Mouse (Mus musculus) skeletal muscle tissue, adult 2 months (tissue): ENCODE measurements around the gene Myo18a.

Source experiments
- DNase-seq: peaks from one replicate; pipeline ENCODE4 v3.0.0-alpha.2; 2012; ENCODE audit warnings: low read depth, low spot score

Myo18a gene

DNA sequence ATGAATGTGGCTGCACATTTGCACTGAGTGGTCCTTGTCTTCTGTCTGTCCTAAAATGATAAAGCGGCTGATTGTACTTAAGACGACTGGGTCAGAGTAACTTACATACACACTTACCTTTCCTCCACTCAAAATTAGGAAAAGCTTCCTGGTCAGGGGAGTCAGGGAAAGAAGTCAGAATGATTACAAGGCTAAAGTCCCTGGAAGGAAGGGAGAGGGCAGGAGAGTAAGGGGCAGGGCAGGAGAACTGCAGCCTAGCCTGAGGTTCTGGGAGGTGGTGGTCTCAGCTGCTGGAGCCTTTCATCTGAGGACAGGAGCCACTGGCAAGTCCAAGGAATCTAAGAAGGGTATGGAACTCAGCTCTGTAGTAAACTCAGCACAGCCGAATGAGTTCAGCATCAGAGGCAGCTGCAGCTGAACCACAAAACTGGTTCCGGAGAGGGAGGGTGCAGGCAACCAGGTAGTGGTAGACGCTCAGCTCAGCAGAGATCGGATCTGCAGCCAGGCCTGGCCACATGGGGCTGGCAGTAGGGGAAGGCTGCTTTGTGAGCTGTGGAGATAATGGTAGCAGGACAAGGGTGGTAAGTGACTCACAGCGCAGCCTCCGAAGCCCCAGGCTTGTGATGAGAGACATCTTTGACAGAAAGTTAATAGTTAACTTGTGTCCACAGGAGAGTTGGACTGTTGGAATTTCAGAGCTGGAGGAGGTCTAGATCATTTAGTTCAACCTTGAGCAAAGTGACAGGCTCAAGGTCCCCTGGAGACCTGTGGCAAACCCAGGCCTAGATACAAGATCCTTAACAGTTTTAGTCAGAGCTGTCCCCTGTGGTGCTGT is 9.1 kb downstream of the Myo18a start:
- no peak for DNase-seq

DNA sequence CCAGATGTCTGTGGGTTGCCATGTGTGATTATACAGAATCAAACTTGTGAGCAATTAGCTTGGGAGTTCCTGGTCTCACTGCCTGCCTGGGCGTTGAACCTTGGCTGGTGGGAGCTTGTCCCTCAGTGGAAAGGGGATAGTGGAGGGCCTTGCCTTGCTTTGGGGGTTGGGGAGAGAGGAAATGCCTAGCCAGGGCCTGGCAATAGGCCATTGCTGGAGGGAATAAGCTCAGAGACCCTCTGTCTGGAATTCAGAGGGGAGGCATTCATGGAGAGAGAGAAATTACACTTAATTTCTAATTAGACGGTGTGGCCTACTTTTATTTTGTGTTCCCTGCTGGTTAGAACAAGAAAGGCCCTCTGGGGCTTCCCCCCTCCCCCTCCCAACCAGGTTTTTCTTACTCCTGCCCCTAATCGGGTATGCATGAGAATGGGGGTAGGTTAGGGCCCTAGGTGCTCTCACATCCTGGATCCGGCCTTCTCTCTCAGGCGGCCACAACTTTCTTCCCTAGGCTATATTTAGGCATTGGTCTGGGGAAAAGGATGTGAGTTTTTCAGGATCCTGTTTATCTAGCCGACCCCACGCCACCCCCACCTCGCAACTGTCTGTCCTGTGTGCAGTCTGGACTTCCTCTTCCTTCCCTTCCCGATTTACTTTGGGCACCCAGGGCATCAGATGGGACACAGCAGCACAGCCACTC is 12.8 kb downstream of the Myo18a start:
- DNase-seq: no peak

DNA sequence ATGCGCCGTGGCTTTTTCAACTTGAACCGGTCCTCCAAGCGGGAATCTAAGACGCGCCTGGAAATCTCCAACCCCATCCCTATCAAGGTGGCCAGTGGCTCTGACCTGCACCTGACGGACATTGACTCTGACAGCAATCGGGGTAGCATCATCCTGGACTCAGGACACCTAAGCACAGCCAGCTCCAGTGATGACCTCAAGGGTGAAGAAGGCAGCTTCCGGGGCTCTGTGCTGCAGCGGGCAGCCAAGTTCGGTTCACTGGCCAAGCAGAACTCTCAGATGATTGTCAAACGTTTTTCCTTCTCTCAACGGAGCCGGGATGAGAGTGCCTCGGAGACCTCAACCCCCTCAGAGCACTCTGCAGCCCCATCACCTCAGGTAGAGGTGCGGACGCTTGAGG is 14.4 kb downstream of the Myo18a start:
- DNase-seq: no peak

DNA sequence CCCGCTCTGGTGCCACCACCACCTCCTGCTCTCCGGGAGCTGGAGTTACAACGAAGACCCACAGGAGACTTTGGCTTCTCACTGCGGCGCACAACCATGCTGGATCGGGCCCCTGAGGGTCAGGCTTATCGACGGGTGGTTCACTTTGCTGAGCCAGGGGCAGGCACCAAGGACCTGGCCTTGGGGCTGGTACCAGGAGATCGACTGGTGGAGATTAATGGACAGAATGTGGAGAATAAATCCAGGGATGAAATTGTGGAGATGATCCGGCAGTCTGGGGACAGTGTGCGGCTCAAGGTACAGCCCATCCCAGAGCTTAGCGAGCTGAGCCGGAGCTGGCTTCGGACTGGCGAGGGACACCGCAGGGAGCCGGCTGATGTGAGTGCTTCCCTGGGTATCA is 14.9 kb downstream of the Myo18a start:
- no peak for DNase-seq

DNA sequence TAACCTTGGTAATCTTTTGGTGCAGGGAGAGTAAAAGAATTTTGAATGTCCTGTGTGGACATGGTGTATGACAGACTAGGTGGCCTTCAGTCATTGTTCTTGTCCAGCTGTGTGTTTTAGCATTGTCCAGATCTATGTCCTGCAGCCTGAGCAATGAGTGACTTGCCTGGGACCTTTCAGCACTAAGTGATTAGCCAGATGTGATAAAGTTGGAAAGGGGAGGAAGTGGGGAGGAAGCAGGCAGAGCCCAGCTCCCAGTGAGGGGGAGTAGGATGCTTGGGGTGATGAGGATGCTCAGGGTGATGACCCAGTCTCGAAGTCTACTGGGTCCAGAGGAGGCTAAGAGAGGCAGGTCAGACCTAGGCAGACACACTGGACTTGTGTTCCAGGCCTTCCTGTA is 16.2 kb downstream of the Myo18a start:
- DNase-seq: no peak

DNA sequence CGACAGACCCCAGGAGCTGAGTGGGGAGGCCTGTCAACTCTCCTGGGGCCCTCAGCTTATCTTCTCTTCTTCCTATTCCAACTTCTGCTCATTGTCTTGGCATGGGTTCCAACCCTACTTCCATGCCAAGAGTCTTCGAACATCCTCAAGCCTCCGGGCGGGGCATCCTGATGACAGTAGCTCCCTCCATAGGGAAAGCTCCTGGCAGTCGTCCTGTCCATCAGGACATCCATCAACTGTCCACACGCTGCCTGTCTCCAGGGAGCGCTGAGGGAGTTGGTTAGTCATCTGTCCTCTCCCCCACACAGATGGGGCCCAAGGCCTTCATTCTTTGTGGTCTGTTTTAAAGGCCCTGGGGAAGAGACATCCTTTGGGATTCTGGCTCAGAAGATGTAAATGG is 18.0 kb downstream of the Myo18a start:
- no peak for DNase-seq

DNA sequence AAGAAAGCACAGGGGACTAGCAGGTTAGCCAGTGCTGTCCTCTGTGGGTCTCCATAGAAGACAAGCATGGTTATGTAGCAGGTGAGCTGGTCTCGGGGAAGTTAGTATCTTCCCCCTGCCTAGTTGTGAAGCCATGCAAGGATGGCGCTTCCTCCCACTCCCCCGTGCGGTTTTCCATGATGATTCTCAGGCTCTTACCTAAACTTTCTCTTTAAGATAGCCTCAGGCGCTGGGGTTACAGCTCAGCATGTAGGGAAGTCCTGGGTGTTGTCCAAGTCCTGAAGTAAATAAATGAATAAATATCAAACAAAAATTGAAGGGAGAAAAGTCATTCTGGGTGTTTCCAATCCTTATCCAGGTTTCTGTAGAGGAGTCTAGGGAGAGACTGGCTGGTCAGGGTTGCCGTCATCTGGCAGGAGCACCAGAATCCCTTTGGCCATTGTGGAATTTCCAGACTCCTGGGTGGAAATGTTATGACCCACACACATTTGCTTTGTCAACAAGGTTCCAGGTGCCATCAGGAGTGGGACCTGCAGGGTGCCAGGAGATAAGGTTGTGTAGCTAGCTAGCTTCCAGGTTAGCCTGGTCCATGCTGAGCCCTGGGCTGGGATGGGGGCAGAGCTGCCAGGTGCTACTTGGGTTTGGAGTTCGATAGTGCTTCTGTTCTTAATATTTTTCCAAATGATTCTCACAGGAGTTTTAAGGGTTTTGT is 19.2 kb downstream of the Myo18a start:
- no peak for DNase-seq

DNA sequence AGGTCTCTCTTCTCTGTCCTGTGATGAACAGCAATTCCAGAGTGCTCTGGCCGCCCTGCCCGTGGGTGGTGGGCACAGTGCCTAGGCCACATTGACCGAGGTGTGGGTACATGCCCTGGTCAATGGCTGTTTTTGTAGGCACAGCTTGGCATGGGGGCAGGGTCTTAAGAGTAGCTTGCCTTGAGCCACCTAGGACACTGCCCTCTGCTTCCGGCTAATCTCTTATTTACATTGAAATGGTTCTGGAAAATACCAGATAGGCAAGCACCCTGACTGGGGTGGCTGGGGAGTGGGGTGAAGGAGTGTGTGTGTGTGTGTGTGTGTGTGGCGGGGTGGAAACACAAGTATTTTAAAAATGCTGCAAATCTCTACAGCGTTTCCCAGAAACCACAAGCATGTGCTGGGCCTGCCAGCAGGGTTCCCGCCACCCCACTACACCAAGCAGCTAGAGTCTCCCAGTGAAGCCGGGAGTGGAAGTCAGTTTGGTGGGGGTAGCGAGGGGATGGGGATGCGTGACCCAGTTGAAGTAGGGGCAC is 20.2 kb downstream of the Myo18a start:
- no peak for DNase-seq

DNA sequence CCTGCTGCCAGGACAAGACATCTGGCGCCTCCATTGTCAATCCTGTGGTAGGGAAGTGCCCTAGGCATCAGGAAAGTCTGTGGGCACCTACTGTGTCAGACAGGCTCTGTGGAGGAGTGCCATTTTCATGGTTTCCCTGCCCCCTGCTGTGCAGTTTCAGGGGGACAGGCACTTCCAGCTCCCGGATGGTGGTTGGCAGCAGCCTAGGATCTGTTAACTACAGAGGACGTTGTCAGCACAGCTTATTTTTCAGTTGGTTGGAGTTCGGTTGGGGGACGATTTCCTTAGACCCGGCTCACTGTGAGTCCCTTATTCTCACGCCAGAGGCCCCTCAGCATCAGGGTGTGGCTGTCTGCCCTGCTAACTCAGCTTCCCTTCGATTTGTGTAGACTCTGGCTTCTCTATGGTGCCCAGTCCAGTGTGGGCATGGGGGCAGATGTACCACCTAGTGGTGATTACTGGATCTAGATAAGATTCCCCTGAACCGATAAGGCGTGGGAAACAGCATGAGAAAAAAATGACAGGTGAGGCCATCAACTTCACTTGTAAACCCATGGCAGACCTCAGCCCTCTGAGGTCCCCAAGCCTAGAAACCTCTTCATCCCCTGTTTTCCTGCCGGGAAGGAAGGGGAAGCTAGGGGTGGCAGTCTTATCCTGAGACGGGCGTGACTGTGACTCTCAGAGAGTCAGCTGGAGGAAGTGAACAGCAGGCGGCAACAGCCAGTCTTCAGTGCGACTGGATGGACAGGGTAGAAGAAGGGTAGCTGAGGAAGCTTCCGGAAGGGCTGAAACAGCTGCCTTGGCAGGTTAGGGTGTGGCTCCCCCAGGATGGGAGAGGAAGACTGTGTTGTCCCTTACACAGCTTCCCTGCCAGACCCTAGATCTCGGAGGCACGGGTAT is 21.0 kb downstream of the Myo18a start:
- no peak for DNase-seq

DNA sequence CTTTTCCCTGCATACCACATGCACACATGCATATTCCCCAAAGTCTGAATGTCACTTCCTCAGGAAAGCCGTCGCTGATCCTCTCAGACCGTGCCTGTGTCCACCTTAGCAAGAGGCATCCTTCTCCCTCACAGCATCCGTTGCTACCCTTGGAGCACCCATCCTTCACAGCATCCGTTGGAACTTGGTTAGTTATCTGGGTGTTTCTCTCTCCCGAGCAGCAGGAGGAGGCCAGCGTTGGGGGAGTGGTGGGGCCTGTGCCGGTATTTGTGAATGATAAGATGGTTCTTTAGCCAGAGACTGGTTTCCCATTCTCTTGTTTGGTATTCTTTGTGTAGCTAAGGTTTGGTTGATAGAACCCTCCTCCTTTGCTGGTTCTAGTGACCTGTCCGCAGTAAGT is 21.8 kb downstream of the Myo18a start:
- DNase-seq: no peak

DNA sequence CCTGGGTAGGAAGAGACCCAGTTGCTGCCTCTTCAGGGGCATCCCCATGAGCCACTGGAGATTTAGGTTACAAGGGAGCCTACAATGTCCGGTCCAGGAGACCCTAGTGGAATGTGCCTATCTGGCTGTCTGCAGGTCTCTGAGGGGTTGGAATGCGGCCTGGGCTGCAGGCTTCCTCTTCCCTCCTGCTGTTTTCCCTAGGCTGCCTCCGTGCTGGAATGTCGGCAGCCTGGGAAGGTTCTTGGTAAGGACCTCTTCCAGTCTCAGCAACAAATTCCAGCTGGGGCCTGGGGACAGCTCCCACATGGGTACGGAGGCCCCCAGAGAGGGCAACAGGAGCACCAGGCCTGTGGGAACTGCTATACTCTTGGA is 22.3 kb downstream of the Myo18a start:
- DNase-seq: no peak

DNA sequence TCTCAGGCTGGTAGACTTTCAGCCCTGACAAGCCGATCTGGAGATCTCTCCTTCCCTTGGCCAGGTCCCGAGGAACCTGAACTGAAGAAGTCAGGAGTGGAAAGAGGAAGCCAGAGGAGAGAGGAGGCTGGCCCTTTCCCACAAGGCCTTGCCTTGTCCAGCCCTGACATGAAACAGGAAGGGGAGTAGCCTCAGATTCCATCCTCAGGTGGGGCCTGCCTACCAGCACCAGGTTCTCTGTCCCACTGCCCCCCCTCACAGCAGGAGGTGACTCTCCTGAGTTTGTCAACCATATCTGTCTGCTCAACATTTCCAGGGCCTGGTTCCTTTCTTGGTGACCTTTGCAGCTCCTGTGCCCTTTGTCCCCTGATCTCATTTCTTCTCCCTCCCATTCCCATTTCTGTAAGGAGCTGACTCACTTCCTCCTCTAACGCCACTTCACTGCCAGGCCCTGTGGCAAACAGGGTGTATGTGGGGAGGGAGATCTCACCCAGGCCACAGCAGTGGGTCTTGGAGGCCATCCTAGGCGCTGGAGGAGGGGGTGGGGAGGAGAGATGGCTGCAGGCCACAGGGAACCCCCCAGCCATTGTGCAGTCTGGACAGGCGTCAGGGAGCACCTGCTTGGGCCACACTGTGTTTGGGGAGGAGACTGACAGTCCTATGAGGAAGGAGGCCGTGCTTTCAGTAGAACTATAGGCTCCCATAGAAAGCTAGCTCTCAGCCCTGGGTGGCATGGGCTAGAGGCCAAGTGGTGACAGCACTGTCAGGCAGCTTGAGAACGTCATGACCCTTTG is 22.9 kb downstream of the Myo18a start:
- no peak for DNase-seq

DNA sequence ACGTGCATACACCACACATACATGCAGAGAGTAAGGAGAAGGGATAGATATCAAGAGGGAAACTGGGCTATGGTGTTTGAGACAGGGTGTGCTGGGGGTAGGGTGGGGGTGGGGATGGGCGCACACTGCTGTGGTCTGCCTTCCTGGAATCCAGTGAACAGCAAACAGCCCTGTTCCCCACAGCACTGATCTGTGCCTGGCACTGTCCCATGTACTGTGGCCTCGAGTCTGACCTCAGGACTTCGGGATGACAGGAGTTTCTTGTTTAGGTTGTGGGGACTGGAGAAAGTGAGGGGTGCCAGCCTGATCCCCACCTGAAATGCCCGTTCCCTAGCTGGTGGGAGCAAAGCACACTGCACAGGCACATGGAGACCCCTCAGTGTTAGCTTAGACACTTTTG is 24.7 kb downstream of the Myo18a start, which contains the start of gene Gm10277:
Gm10277 (minus strand) TSS at position 41 of the 400 bp plus-strand sequence.
- DNase-seq: no peak

DNA sequence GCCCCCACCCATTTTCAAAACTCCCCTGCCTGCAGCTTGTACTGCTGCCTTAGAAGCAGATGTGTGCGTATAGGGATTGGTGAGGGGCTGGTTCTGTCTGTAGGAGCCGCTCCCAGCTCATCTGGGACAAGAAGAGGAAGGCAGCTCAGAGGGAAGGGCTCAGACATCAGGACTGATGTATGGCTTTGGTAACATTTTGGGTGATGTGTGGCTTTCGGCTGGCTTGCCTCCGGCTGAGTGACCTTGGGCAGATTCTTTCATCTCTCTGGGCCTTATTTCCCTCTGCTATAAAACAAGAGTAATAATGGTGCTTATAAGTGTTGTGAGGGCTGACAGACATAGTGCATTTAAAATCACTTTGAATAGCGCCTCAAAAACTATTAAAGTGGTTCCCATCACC is 26.5 kb downstream of the Myo18a start:
- no peak for DNase-seq

DNA sequence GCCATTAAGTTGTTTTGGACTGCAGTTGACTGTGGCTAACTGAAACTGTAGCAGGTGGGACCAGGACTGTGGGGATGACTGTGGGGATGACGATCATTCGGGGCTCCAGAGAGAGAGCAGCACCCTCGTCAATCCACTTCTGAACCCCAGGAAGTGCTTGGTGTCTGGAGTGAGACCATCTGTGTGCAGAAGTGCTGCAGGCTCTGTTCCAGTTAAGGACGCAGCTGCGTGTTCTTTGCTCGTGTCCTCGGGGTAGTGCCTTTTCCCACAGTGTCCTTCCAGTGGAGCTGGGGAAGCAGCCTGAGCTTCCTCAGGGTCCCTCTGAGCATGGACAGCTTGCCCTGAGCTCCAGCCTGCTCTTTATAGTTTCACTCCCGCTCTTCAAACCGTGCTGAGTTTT is 27.2 kb downstream of the Myo18a start:
- DNase-seq: no peak

DNA sequence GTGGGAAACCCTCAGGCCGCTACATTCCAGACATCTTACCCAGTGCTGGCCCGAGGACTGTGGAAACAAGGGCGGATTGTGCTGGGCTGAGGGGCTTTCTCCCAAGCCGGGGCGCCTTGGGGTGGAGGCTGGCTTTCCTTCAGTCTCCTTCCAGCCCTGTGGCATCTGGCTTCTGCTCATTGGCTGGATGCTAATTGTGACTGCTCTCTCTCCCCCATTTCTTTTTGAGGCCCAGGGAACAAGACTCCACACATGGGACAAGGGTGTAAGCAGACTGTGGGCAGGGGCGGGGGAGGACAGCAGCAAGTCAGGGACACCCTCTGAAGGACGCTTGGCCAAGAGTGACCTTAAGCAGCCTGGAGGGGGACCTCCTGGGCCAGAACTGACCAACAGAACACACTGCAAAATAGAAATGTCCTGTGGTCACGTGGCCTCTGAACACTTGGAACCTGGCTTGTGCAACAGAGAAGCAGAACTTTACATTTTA is 28.2 kb downstream of the Myo18a start:
- DNase-seq: no peak

DNA sequence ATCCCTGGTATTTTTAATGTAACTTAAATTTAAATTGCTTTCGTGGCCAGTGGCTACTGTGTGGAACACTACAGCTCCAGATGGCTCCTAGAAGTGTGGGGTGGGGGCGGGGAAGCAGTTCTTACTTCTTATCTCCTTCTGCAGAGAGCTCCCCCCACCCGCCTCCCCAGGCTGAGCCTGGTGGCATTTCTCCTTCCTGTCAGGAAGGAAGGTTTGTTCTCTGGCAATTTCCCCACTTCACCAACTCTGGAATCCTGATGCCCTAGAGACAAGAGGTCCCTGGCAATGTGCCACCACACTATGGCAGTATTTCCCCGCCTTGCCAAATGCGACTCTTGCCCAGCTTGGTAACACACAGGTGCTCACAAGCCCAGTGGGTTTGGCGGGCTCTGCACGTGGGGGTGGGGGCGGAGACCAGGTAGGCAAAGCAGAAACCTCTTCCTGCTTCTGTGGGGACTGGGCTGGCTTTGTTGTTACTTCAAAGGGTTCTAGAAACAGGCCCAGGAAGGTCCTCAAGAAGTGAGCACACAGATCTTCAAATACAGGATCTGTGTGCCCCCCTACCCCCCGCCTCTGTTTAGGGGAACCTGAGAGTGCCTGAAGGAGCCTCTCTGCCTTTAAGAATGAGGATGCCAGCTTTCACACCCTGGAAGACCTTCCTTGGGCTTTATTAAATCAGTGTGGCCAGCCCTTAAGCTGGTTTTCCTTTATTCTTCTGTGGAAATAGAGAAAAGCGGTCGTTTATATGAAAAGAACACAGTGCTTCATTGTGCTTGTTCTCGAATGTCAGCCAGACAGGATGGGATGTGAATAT is 28.9 kb downstream of the Myo18a start:
- no peak for DNase-seq

DNA sequence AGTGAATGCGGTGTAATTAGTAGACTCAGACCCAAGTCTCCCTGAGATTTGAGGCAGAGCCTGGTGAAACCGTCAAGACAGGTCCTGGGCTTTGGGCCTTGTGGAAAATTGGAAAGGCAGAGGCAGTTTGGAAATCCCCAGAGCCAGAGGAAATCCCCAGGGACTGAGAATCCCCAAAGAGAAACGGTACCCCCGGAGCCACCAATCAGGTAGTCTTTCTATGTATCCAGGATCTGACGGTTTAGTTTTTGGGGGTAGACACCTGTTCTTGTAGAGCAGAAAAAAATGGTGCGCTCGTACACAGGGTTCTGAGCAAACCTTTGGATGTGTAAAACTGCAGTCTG is 29.5 kb downstream of the Myo18a start:
- DNase-seq: no peak

DNA sequence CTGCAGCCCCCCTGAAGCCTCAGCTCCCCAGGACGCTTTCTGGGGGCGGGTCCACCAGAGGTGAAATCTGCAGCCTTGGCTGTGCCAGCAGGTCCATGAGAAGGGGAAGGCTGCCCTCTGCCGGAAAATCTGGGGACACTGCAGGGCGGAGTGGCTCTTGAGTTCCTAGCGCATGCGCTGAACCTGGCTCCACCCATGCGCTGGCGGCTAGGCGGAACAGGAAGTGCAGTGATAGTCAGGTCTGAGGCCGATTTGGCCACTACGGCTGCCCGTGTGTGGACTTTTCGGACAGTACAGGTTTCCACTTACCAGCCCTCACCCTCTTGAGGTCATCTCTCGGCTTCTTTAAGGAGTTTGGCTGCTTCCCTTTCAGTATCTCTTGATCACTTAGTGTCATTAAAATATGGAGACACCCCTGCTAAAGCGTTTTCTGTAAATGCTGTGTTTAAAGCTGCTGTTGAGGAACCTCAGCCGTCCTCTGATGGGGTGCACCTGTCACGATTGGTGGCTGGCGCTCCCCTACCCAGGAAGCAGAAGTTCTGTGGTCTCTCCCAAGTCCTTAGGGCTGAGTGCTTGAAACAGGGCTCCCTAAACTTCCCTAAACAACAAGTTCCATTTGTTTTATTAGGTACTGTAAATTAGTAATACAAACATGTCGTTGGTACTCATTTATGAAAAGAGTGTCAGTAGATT is 30.3 kb downstream of the Myo18a start:
- peak; percentile 97 for DNase-seq
